Mouse (Mus musculus): ENCODE data around the gene Msantd3. TPM values are rescaled to one million over a fixed set of nuclear protein-coding genes. Genes with fewer than 3 reads are reported as not detected.
A peak's percentile ranks its signal among the peaks of the same experiment; 100 is the strongest.

Msantd3 gene
- total and polyA plus RNA-seq, 3 experiments = 9.5 to 21.8 (median 18.9) TPM

DNA sequence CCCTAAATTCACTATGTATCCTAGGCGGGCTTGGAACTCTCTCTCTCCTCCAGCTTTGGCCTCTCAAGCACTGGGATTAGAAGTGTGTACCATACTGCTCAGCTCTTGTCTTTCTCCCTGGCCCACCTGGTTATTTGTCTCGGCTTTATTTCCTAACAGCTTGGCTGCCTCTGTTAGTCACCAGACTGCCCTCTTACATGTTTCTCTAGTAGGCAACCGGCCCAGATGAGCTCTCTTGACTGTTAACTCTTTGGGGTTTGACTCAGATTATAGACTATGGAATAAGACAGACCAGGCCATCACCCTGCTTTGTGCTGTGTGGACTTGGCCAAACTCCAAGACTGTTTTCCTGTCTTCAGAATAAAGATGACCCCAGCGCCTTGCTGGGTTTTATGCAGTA lies 38.7 kb downstream of the Msantd3 start:
- intact Hi-C loops (cut with DNase I) = no loop called here
- Histone ChIP-seq H3K27ac (peak overlapping the region; percentile 47), H3K79me2 (replicated peaks; ENCODE audit: control insufficient read depth, insufficient read depth, low read length) (no peaks in the 10 kb centered on the region), H3K9ac (ENCODE audit: low read depth, low read length) (no peak overlapping the region; the same call in 1 of the 2 replicates), H3K4me3 (no peak overlapping the region), H3K4me1 (ENCODE audit: control insufficient read depth, insufficient read depth, low read length) (peaks cover 2% of the 10 kb centered on the region), H3K27me3 (ENCODE audit: control insufficient read depth, insufficient read depth, low read length) (no peaks in the 10 kb centered on the region), H3K36me3 (ENCODE audit: control insufficient read depth, insufficient read depth, low read length) (no peaks in the 10 kb centered on the region)
- 27% methylated on average over 4 of the region's 4 CpGs for WGBS
- TF ChIP-seq CTCF (IDR thresholded peaks at IDR 0.05) (no peak), EP300 (IDR thresholded peaks at IDR 0.05; ENCODE audit: insufficient read depth, low read depth, low read length) (0 out of 2 replicates have a peak, but pooled peaks have one; percentile 29), POLR2A (IDR thresholded peaks at IDR 0.05; ENCODE audit: insufficient read depth, low read depth, low read length) (no peak)
- peak in 1 of 2 experiments; percentile 45 for DNase-seq

DNA sequence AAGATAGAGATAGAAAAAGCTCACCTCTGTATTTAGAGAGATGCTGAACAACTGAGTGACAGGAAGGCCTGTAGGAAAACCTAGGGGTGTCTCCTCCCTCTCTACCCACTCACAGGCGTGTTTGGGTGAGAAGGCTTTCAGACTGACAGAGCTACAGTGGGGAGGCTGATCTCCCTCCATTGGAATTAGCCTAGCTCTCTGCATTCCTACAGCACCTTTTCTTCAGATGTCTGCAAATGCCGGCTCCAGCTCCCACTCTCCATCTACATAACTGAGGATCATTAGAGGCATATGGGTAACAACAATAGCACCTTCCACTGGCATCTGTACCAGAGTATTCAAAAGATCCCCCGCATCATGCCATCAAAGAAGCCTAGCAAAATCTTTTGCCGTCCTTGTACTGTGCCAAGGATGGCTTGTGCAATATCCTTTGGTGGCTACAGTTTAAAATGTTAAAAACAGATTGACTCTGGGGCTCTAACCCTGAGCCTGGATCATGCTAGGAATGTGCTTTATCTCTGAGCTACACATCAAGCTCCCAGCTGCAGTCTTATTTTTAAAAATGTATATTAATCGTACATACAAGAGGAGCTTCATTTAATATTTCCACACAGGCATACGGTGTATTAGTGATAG lies 39.9 kb downstream of the Msantd3 start:
- no peak for DNase-seq
- Histone ChIP-seq H3K4me3 (no peak overlapping the region), H3K79me2 (replicated peaks; ENCODE audit: control insufficient read depth, insufficient read depth, low read length) (no peaks in the 10 kb centered on the region), H3K9ac (ENCODE audit: low read depth, low read length) (no peak overlapping the region), H3K27me3 (ENCODE audit: control insufficient read depth, insufficient read depth, low read length) (no peaks in the 10 kb centered on the region), H3K36me3 (ENCODE audit: control insufficient read depth, insufficient read depth, low read length) (no peaks in the 10 kb centered on the region), H3K27ac (no peak overlapping the region), H3K4me1 (ENCODE audit: control insufficient read depth, insufficient read depth, low read length) (peaks cover 2% of the 10 kb centered on the region)
- no peak for TF ChIP-seq EP300 (IDR thresholded peaks at IDR 0.05; ENCODE audit: insufficient read depth, low read depth, low read length)
- no peak for TF ChIP-seq CTCF (IDR thresholded peaks at IDR 0.05)
- TF ChIP-seq POLR2A (IDR thresholded peaks at IDR 0.05; ENCODE audit: insufficient read depth, low read depth, low read length) = no peak
- intact Hi-C loops (cut with DNase I) = no loop called here
- 73% methylated on average over 6 of the region's 6 CpGs for WGBS

DNA sequence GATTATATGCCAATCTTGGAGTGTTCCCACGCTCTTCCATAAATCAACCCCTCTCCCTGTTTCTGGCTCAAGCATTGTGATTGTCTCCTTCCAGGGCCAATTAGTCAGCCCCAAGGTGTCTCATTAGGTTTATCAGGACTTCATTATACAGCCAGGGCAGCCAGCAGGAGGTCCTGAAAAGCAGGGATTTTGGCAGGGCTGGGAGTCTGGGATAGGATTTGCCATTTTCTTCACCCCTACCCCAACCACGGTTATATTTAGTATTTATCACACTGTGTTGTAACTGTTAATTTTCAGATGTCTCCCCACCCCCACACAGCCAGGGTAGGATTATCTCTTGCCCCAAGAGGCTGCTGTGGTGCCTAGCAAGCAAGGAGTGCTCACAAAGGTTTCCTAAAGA lies 41.5 kb downstream of the Msantd3 start:
- Histone ChIP-seq H3K4me3 (no peak overlapping the region), H3K36me3 (ENCODE audit: control insufficient read depth, insufficient read depth, low read length) (no peaks in the 10 kb centered on the region), H3K79me2 (replicated peaks; ENCODE audit: control insufficient read depth, insufficient read depth, low read length) (no peaks in the 10 kb centered on the region), H3K4me1 (ENCODE audit: control insufficient read depth, insufficient read depth, low read length) (peaks cover 2% of the 10 kb centered on the region), H3K27ac (no peak overlapping the region), H3K27me3 (ENCODE audit: control insufficient read depth, insufficient read depth, low read length) (no peaks in the 10 kb centered on the region; the same call in 1 of the 2 replicates), H3K9ac (ENCODE audit: low read depth, low read length) (no peak overlapping the region)
- TF ChIP-seq EP300 (IDR thresholded peaks at IDR 0.05; ENCODE audit: insufficient read depth, low read depth, low read length) (no peak), CTCF (IDR thresholded peaks at IDR 0.05) (no peak), POLR2A (IDR thresholded peaks at IDR 0.05; ENCODE audit: insufficient read depth, low read depth, low read length) (no peak)
- intact Hi-C loops (cut with DNase I) = no loop called here
- no peak for DNase-seq
- 37% methylated on average over 2 of the region's 2 CpGs for WGBS

DNA sequence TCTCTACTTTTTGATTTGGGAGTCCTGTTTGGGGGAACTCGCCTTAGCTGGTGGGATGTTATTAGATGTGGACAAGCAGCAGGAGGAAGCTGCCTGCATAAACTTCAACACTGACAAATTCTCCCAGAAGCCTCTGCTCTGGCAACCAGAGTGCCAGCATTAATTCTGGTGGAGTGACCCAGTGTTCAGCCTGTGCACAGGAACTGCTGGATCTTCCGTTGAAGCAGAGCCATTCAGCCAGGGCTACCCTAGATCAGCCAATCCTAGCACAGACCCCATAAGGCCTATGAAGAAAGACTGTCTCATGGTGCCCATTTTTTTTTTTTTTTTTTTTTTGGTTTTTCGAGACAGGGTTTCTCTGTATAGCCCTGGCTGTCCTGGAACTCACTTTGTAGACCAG lies 42.3 kb downstream of the Msantd3 start:
- intact Hi-C loops (cut with DNase I) = no loop called here
- no peak overlapping the region for H3K4me3 ChIP-seq
- H3K79me2 ChIP-seq (replicated peaks; ENCODE audit: control insufficient read depth, insufficient read depth, low read length) = no peaks in the 10 kb centered on the region
- no peak for DNase-seq
- no peaks in the 10 kb centered on the region; the same call in 1 of the 2 replicates for H3K27me3 ChIP-seq (ENCODE audit: control insufficient read depth, insufficient read depth, low read length)
- WGBS = 84% methylated on average over 2 of the region's 3 CpGs
- TF ChIP-seq POLR2A (IDR thresholded peaks at IDR 0.05; ENCODE audit: insufficient read depth, low read depth, low read length) = no peak
- no peak for TF ChIP-seq CTCF (IDR thresholded peaks at IDR 0.05)
- TF ChIP-seq EP300 (IDR thresholded peaks at IDR 0.05; ENCODE audit: insufficient read depth, low read depth, low read length) = no peak
- no peak overlapping the region for H3K9ac ChIP-seq (ENCODE audit: low read depth, low read length)
- peaks cover 2% of the 10 kb centered on the region for H3K4me1 ChIP-seq (ENCODE audit: control insufficient read depth, insufficient read depth, low read length)
- H3K27ac ChIP-seq = no peak overlapping the region
- H3K36me3 ChIP-seq (ENCODE audit: control insufficient read depth, insufficient read depth, low read length) = no peaks in the 10 kb centered on the region

DNA sequence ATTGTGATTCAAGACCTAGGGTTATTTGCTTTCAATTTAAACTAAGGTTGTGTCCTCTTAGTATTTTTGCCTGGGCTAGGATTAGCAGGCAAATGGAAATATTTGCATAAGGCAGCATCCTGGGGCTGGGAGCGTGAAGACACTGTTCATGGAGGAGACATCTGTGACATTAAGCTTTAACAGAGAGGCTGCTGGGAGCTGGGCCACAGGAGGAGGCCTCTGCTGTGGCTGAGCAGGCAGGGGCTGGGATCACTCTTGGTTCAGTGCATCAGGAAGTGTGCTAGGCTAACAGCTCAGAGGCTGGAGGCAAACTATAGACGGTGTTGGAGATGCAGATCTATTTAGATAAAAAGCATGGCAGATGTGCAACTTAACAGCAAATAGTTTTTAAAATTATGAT lies 43.2 kb downstream of the Msantd3 start:
- DNase-seq = no peak
- intact Hi-C loops (cut with DNase I) = no loop called here
- Histone ChIP-seq H3K9ac (ENCODE audit: low read depth, low read length) (no peak overlapping the region), H3K36me3 (ENCODE audit: control insufficient read depth, insufficient read depth, low read length) (no peaks in the 10 kb centered on the region), H3K4me1 (ENCODE audit: control insufficient read depth, insufficient read depth, low read length) (no peaks in the 10 kb centered on the region; the same call in 1 of the 2 replicates), H3K4me3 (no peak overlapping the region), H3K79me2 (replicated peaks; ENCODE audit: control insufficient read depth, insufficient read depth, low read length) (no peaks in the 10 kb centered on the region), H3K27ac (no peak overlapping the region), H3K27me3 (ENCODE audit: control insufficient read depth, insufficient read depth, low read length) (no peaks in the 10 kb centered on the region; the same call in 1 of the 2 replicates)
- TF ChIP-seq CTCF (IDR thresholded peaks at IDR 0.05) (no peak), EP300 (IDR thresholded peaks at IDR 0.05; ENCODE audit: insufficient read depth, low read depth, low read length) (no peak), POLR2A (IDR thresholded peaks at IDR 0.05; ENCODE audit: insufficient read depth, low read depth, low read length) (no peak)
- 83% methylated on average over 2 of the region's 2 CpGs for WGBS

Data from heart, adult 2 months (tissue).